Mouse (Mus musculus): ENCODE measurements around the gene Ak6.
A peak's percentile ranks its signal among the peaks of the same experiment; 100 is the strongest.

The Ak6 gene

DNA sequence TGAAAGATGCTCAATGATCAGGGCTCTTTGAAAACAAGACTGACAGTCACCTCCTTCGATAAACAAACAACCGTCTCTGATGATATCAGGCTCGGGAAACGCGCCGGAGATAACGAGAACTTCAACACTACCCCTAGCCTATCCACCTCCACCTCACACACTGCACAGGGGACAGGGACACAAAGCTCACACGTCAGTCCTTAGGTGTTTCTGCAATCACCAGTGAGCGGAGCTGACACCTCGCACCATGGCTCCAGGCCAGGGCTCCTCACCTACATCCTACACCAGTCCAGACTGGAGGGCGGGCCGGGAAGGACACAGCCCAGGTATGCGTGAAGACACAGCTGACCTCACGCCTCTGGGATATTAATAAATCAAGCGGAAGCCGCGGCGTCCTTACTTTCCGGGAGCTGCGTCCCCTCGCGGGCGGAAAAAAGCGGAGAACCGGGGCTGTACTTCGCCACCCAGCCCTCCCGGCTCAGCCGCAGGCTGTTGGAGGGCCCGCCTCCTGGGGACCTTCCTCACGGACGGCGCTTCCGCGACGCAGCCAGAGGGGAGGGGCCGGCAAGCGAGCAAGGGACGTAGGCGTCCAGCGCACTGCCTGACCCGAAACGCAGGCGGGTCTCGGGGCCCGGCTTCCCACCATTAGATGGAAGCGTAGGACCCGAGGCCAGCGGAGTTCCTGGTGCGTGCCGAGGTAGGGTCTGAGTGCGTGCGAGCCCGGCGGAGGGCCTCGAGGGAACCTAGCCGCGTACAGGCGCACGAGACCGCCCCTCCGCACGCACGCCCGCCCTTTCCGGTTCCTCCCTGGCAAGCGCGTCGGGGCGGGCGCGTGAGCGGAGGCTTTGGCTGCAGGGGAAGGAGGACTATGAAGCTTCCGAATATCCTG, at the start of gene Ak6, which contains the start of gene Rad17:
TSS of gene Ak6 (plus strand) at position 430 of the 889 bp plus-strand sequence.
TSS of gene Rad17 (minus strand) at position 502 of the 889 bp plus-strand sequence.
- peak; percentile 85 for DNase-seq (ENCODE audit: low read depth, low spot score)

DNA sequence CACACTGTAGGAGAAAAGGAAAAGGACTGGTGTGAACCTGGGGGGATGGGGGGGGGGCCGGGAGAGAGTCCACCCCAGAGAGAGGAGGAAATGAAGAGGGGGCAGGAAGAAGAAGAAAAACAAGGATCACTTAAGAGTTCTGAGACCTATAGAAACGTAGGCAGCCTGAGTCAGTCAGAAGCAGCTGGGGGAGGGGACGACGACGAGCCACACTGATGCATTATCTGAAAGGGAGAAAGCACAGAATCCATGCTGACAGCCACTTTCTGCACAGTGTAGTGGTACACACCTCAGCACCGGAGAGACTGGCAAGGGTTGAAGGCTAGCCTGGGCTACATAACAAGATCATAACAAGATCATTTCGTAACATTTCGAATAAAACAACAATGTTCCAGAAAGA, 49.7 kb upstream of the Ak6 start:
- no peak for DNase-seq (ENCODE audit: low read depth, low spot score)

DNA sequence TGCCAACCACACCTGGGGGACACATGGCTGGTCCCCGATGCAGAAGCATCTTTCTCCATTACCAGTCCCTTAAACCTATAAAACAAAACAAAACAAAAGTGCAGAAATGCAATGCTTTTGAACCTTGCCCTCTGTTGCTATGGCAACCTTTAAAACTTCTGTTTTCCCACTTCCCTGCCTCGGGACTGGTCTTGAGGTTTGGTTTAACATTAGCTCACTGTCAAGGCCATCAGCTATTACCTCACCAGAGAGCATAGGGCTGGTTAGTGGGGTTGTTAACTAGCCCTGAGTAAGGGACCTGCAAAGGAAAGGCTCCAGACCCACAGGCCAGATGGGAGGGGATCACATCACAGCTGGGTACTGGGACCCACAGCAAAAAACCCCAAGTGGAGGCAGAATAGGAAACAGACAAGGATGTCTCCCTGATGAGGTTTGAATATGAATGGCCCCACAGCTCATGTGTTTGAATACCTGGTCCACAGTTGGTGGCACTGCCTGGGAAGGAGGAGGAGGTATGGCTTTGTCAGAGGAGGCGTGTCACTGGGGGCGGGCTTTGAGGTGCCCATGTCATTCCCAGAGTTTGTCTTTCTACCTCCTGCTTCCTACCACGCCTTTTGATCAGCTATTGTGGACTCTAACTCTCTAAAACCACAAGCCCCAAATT, 48.4 kb upstream of the Ak6 start:
- no peak for DNase-seq (ENCODE audit: low read depth, low spot score)

DNA sequence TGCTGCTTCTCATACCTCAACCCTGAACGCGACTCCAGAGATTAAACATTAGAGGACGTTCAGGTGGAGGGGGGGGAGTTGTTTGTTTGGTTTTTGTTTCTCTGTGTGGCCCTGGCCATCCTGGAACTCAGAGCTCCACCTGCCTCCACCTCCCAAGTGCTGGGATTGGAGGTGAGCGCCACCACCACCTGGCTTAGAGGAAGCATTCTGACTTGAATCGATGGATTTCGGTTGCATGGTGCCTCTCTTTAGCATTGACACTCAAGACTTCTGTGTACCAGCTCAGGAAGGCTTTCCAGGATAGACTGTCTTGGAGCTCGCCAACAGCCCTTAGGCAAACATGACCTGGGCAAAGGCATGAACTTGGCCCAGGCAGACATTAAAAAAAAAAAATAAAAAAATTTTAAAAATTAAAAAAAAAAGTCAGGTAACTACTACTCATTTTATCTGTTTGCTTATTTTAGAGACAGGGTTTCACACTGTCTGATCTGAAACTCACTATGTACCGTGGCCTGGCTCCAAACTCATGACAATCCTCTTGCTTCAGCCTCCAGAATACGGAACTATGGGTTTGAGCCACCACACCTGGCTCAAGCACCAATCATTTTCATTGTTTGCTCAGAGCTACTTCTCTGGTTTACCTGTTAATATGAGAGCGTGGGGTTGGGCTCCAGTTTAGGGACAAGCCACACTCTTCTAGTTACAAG, 47.6 kb upstream of the Ak6 start:
- no peak for DNase-seq (ENCODE audit: low read depth, low spot score)

DNA sequence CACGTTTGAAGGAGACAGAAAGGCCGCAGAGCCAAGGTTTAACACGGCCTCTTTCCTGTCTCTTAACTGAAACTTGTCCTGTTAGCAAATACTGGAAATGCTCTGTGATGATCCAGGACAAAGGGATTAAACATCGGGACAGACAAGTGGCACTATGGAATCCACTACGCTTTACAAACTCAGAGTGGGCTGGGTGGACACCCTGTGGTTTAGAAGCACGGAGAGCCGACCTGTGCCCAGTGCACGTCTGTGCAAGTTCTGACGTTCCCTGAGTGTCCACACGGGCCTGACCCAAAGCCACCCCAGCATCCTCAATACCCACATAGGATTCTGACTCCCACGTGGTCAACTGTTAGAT, 47.1 kb upstream of the Ak6 start:
- DNase-seq (ENCODE audit: low read depth, low spot score) = no peak

DNA sequence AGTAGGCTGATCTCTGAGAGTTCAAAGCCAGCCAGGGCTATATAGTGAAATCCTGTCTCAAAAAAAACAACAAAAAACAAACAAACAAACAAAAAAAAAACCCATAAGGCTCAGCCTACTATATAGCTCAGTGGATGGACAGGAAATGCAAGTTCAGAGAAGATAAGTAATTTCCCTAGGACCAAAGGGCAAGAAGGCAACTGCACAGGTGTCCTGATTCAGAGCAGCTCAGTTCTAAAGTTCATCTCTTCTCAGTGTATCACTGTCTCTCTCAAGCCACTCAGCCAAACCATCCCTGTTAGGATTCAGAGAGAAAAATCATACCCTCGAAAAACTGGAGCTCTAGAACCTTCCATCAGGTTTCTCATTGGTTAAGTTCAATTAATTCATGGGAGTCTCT, 44.9 kb upstream of the Ak6 start:
- DNase-seq (ENCODE audit: low read depth, low spot score) = no peak

DNA sequence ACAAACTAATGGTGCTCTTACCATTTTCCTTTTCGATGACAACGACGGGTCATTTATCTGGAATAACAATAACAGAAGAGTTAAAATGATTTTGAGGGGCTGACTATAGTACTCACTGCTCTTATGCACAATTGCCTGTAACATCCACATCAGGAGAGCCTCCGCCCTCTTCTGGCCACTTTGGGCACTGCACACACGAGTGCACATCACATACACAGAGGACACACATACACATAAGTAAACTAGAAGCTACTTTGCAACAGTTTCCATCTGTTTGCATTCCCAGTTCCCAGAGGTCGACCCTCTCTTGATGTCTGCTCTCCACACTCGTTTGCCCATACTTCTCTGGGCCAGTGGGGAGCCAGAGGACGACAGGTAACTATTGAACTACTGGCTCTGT, 43.0 kb upstream of the Ak6 start:
- peak; percentile 31 for DNase-seq (ENCODE audit: low read depth, low spot score)

DNA sequence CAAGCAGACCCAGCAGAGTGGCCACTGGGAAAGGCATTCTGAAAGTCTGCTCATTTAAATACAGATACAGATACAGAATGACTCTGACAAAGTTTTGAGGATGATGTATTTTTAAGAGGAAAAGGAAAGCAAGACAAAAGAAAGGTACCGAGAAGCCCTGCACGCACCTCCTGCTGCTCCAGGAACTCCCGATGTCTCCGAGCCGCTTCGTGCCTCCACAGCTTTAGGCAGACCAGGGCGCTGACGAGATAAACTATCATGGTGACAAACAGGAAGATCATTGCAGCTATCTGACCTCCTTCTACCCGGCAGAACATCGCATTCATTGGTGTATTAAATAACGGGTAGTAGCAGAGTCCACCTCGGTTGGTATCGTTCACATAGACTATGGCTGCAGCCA, 39.5 kb upstream of the Ak6 start:
- DNase-seq (ENCODE audit: low read depth, low spot score) = no peak

DNA sequence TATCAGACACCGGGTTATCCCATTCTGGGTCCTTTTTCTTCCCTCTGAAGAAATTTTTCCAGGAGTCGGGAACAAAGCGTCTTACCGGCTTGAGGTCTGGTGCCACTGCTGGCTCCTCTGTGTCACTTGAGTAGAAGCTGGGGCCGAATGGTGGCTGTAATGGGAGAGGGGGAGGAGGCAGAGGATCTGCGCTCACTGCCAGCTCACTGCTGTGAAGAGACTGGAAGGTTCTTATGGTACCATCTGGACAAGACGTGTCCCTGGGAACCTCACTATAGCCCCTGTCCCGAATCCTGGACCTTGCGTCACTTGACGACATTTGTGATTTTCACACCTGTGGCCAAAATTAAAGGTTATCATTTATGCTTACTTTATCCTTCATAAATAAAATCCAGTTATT, 38.5 kb upstream of the Ak6 start:
- no peak for DNase-seq (ENCODE audit: low read depth, low spot score)

DNA sequence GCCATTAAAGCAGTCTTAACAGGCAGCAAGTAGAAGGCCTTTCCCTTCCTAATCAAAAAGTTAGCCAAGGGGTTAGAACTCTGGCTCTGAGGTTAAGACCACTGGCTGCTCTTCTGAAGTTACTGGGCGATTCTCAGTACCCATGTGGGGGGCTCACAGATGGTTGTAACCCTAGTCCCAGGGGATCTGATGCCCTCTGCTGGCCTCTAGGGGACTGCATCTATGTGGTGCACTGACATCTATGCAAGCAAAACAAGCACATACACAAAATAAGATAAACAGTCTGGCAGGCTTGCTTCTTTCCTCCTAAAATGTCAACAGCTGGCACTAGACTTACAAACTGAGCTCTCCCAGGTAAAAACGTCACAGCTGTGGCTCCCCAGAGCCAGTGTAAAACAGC, 37.9 kb upstream of the Ak6 start:
- DNase-seq (ENCODE audit: low read depth, low spot score) = peak; percentile 3

DNA sequence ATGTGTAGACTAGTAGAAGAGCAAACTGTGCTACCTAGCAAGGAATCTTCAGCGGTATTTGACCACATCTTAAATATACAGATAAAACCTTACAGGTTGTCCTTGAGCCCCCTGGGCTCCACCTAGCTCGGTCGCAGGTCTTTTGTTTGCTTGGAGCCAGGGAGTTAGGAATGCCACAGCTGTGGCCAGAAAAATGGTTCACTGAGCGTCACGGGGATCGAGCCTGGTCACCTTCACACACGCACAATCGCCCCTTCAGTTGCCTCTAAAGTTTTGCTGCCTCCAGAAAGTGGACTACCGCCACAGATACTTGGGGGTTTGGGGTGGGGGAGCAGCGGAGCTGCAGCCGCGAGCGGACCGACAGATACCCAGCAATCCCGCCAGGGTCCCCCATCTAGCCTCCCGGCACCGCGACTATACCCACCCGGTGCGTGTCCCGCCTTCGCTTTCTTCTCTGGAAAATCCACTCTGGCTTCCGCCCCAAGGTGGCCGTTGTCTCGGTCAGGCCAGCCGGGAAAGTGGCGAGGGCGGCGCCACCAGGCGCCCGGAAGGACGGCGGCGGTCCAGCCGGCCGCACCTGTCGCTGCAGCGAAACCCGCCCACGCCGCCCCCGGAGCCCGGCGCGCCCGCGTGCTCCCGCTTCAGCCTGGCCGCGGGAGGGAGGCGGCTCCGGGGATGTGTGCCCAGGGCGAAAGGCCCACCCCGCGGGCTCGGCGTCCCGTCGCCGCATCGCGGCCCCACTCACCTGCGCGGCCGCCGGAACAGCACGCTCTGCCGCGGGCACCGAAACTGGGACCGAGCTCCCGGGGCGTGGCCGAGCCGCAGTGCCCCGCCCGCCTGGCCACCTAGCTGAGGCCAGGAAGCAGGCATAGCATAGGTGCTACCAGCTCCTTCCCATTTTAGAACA, 34.3 kb upstream of the Ak6 start, which contains the start of gene Marveld2:
TSS of gene Marveld2 (minus strand) at position 791 of the 907 bp plus-strand sequence.
- no peak for DNase-seq (ENCODE audit: low read depth, low spot score)

DNA sequence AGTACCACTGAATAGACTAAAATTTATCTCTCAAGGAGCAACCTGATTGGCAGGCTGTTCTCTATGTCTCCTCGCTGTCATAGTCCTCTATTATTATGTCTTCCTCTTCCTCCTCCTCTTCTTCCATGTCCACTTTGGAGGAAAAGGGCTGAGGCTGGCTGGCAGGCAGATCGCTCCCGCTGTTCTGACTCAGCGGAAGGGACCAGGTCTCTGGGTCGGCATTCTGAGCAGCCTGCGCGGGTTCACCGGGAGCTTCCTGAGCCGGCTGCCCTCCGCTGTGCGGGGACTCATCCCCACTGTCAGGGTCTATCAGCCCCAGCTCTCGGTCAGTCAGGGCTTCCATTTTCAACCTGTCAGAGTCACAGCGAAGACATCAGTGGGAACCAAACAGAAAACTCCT, 33.2 kb upstream of the Ak6 start:
- no peak for DNase-seq (ENCODE audit: low read depth, low spot score)

DNA sequence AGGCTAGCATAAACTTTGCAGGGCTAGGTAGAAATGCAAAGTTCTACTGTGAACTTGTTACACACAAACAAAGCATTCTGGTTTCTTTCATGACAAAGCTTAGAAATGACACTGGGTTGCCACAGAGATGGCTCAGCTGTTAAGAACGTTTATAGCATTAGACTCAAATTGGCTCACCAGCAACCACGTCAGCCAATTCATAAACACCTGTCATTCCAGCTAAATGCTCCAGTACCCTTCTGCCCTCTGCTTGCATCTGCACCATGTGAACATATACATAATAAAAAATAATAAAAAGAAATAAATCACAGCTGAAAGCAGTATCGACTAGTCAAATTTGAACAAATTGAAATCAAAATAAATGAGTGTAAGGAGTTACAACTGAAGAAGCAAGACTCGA, 28.5 kb upstream of the Ak6 start:
- DNase-seq (ENCODE audit: low read depth, low spot score) = no peak

DNA sequence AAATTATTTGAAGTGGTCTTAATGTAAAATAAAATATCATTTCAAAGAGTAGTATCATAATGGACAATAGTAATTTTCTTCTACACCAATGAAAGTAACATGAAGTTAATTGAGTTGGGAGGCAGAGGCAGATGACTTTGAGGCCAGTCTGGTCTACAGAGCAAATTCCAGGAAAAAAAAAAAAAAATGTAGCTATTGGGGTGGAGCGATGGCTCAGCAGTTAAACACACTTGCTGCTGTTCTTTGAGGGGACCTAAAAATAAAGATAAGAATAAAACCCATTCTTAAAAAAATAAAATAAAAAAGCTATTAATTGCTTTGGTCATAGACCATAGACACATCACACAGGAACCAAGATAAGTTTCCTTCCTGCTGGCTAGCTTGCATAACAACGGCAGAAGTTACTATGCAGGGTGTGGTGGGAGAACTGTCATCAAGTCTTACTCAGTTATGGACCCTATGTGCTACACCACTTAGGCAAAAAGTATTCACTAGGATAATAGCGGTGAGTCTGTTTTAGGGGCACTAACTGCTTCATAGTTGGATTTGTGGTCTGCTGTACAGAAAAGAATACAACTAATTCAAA, 16.6 kb upstream of the Ak6 start:
- DNase-seq (ENCODE audit: low read depth, low spot score) = no peak

DNA sequence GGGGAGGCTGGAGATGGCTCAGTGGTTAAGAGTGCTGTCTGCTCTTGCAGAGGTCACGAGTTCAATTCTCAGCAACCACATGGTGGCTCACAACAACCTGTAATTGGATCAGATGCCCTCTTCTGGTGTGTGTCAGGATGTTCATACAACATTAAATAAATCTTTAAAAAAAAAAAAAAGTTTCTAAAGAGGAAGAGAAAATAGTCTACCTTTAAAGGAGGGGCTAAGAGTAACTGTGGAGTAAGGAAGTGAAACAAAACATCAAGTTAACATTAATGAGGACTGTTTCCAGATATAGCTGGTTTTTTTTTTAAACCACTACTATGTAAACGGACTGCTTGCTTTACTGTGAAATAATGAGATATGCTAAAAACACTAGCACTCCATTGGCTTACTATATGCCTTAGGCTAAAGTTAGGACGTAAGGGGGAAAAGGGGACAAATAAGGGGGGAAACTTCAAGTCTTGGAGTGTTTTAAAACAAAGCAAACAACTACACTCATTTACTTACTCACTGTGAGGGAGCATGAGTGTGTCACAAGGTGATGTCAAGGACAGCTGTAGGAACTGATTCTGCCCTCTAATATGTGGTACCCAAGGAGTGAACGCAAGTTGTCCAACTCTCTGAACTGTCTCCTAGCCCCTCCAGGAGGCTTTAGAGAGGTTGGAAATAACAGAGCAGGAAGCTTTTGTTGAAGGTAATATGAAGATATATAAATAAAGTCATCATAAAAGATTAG, 8.1 kb upstream of the Ak6 start:
- DNase-seq (ENCODE audit: low read depth, low spot score) = peak; percentile 9

DNA sequence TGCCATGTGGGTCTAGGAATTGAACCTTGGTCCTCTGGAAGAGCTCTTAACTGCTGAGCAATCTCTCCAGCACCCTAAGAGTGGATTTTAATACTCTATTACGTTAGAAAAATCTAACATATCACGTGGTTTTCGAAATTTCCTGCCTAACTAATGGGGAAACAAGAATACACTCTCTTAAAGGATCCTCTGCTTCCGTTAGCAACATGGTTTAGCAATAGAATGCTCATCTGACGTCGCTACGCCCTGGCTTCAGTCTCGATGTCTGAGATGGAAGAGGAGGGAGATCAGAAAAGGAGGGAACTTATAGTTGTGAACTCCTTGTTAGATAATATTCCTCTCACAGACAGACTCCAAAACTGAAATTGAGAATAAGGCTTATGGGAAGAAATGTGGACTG, 2.6 kb upstream of the Ak6 start:
- no peak for DNase-seq (ENCODE audit: low read depth, low spot score)

DNA sequence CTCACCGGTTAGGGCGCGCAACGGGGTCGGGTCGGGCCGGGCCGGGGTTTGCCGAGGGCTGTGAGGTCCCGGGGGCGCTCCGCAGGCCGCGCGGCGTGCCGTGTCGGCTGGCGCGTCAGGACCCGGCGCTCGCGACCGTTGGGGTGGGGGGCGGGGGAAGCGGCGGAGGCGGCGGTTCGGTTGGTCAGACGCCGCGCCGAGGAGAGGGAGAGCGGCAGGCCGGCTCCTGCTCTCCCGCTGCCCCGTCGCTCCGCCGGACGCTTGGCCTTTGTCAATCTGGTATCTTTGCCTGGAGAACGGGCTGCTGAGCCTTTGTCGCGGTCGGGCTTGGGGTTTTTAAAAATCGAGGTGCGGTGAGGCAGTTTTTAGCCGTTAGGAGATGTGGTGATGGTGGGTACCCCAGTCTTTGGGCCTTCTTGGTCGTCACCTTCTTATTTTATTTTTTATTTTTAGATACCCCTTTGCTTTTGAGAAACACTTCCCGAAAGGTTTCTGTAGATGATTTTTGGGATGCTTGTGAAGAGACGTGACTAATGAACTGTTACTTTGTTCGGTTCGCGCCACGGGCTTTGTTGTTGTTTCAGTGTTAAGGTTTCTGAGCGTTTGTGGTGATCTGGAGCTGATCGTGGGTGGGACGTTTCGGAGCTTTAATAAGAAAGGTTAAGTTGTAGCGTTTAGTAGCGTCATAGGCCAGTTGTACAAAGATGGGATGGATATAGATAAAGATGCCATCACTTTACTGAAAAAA, 834 bp downstream of the Ak6 start, which contains the start of gene Taf9:
TSS of gene Taf9 (plus strand) at position 141 of the 748 bp plus-strand sequence.
- DNase-seq (ENCODE audit: low read depth, low spot score) = peak; percentile 56

DNA sequence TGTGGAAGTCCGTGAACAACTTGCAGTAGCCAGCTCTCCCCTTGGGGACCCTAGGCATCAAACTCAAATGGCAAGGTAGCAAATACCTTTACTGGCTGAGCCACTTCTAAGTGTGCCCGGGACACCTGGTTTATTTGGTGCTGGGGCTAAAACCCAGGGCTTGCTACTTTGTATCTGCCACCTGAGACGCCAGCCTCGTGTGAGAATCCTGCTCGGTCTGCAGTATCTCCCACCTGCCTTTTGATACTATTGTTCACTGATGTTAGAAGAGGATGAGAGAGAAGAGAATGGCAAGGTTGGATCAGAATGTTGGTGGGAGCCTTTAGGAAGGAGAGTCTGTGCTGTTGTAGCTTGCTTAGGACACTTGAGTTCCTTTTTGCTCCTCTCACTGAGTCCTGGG, 7.3 kb downstream of the Ak6 start:
- no peak for DNase-seq (ENCODE audit: low read depth, low spot score)

DNA sequence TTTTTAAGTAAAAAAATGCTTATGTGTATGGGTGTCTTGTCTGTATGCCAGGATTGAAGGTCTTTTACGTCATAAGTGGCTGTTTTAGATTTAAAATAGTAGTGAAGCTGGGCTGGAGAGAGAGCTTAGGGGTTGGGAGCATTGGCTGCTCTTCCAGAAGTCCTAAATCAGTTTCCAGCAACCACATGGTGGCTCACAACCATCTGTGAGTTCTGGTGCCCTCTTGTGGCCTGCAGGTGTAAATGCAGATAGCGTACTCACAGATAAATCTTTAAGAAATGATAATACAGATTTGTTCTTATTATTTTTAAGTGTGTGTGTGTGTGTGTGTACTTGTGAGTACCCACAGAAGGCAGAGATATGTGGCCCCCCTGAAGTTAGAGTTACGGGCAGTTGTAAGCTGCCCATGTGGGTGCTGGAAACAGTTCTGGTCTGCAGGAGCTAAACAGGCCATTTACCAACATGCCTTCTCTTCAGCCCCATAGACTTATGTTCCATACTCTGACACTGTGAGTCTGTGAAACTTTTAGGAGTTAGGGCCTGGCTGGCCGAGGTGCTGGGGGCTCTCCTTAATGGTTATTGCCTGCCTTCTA, 9.2 kb downstream of the Ak6 start:
- peak; percentile 83 for DNase-seq (ENCODE audit: low read depth, low spot score)
